Mouse (Mus musculus) bone marrow macrophage, adult 2 months (primary cell): ENCODE results near the gene Farsa.

Experiments
- CTCF ChIP-seq: IDR thresholded peaks from 2 replicates; pipeline ENCODE4 v1.5.1; 2012; ENCODE audit warnings: low read depth, mild to moderate bottlenecking, low read length, moderate library complexity
- POLR2A ChIP-seq: IDR thresholded peaks from 2 replicates; pipeline ENCODE4 v1.6.1; 2012; ENCODE audit warnings: mild to moderate bottlenecking, low read depth, low read length, borderline replicate concordance

GRCm38 (mm10) chr8:84895963-84896362 lies 39.2 kb downstream of the Farsa start:
- no peak for TF ChIP-seq CTCF
- no peak for TF ChIP-seq POLR2A
